8 mouse cellular contexts compared by ENCODE assay signal in the genomic region with DNA sequence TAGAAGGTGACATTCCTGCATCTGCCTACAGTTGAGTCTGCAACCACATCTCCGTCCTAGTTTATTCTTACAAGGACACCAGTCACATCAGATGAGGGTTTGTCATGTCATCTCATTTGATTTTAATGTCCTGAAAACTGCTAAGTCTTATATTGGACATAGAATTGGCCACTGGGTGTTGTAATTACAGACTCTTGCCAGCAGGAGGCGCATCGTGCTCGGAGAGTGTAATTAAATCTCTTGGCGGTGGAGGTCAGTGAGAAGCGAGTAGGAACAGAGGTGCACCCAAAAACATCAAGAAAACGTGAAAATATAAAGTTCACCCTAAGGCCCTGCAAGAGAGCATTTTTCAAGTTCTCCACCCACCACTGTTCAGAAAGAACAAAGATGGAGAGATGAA. TPM values are rescaled to one million over a fixed set of nuclear protein-coding genes. Genes with fewer than 3 reads are reported as not detected.
DNase-seq lines count a peak whose midpoint lies in the region; TF ChIP-seq lines count a peak whose summit lies in the region.

No protein-coding gene starts in this region.

- peak; percentile 12 to 29 for DNase-seq in cerebellum, postnatal 25 days
- no peak for DNase-seq in cerebellum, adult 11 months
- DNase-seq in left cerebral cortex, adult 2 months (ENCODE audit: extremely low spot score in 1 of 2, low spot score in 2 of 2): no peak
- no peak for DNase-seq in left cerebral cortex, postnatal 25 days (ENCODE audit: low spot score in 2 of 2)
- peak; percentile 68 for DNase-seq in R1 (ENCODE audit: low read depth, low spot score)
- DNase-seq in lung, postnatal 4 days: peak; percentile 23 to 57
- DNase-seq in thymus, postnatal 4 days: peak; percentile 72
- DNase-seq in urinary bladder, postnatal 4 days (ENCODE audit: low spot score in 2 of 2): no peak

- no peak overlapping the region for H3K4me3 ChIP-seq in left cerebral cortex, adult 2 months

- TF ChIP-seq CTCF in left cerebral cortex, adult 2 months (IDR thresholded peaks at IDR 0.05): peak; percentile 70

- intact Hi-C loops in left cerebral cortex, adult 2 months (cut with DNase I): no loop called here
- intact Hi-C loops in left cerebral cortex, postnatal 25 days (cut with DNase I): no loop called here

- no peak overlapping the region for H3K27ac ChIP-seq in left cerebral cortex, adult 2 months

RNA-seq across cellular contexts. Expression of a gene that starts 37.6 kb away (rescaled TPM):
- 1 to 10 TPM; 5.6 to 6.6 TPM for total RNA-seq in left cerebral cortex, adult 2 months (2021)
- total RNA-seq in left cerebral cortex, postnatal 25 days (2021): 1 to 10 TPM; 5.9 to 7.0 TPM

Comparison
In these comparisons a context has a peak if more than half of its experiments do, and no peak if none do; other contexts are left out.
1. DNase-seq: peak in cerebellum, postnatal 25 days (2 of 2), R1 (single experiment), lung, postnatal 4 days (2 of 2) and thymus, postnatal 4 days (single experiment); none in cerebellum, adult 11 months (single experiment), left cerebral cortex, adult 2 months (0 of 2), left cerebral cortex, postnatal 25 days (0 of 2) and urinary bladder, postnatal 4 days (0 of 2).